7 mouse cellular contexts compared by ENCODE assay signal in genomic region chr13:23622861-23623450, GRCm38 (mm10). TPM values are rescaled to one million over a fixed set of nuclear protein-coding genes. Genes with fewer than 3 reads are reported as not detected.
DNase-seq lines count a peak whose midpoint lies in the region; ATAC-seq and TF ChIP-seq lines count a peak whose summit lies in the region.

No protein-coding gene starts in this region.

- H3K9me3 ChIP-seq in liver, embryonic 11.5 days (ENCODE audit: control insufficient read depth, low read length), result no peaks in the 10 kb centered on the region

- no peak overlapping the region; the same call in 1 of the 2 replicates for H3K27ac ChIP-seq in thymus, adult 2 months (ENCODE audit: control insufficient read depth, insufficient read depth, low read length)
- H3K27ac ChIP-seq in liver, embryonic 11.5 days (ENCODE audit: low read depth, low read length), result peak overlapping the region; percentile 100; the same call in 1 of the 2 replicates

- TF ChIP-seq CTCF in thymus, adult 2 months (IDR thresholded peaks at IDR 0.05; ENCODE audit: borderline replicate concordance, control insufficient read depth, extremely low read depth, insufficient read depth, low read length, poor library complexity), result no peak

- peak overlapping the region; percentile 98 for H3K9ac ChIP-seq in liver, embryonic 11.5 days (ENCODE audit: low read depth, low read length)

- H3K4me1 ChIP-seq in thymus, adult 2 months (replicated peaks; ENCODE audit: control insufficient read depth, insufficient read depth, low read length), result peaks cover 2% of the 10 kb centered on the region; the same call in 1 of the 2 replicates
- peaks cover 11% of the 10 kb centered on the region; the same call in 1 of the 2 replicates for H3K4me1 ChIP-seq in liver, embryonic 11.5 days (replicated peaks; ENCODE audit: control insufficient read depth, insufficient read depth, low read length)

- 27% methylated on average over 7 of the region's 7 CpGs for WGBS in thymus, adult 2 months
- whole genome bisulfite sequencing in liver, embryonic 11.5 days, result 24% methylated on average over 7 of the region's 7 CpGs

- H3K27me3 ChIP-seq in thymus, adult 2 months (ENCODE audit: control insufficient read depth, insufficient read depth, low read length), result no peaks in the 10 kb centered on the region
- H3K27me3 ChIP-seq in liver, embryonic 11.5 days (replicated peaks; ENCODE audit: control insufficient read depth, insufficient read depth, low read length), result no peaks in the 10 kb centered on the region

- peak; percentile 23 for DNase-seq in thymus, adult 2 months
- DNase-seq in thymus, adult 18-20 months, result no peak
- DNase-seq in embryo, embryonic 9.5 days (ENCODE audit: extremely low spot score), result peak; percentile 33
- DNase-seq in heart, postnatal 4 days, result peak; percentile 9
- DNase-seq in liver, embryonic 11.5 days (ENCODE audit: low spot score), result no peak
- peak; percentile 4 for DNase-seq in skeletal muscle tissue, adult 2 months (ENCODE audit: low read depth, low spot score)
- no peak for DNase-seq in urinary bladder, postnatal 10 days (ENCODE audit: low spot score)

- H3K36me3 ChIP-seq in thymus, adult 2 months (ENCODE audit: control insufficient read depth, insufficient read depth, low read length), result no peaks in the 10 kb centered on the region
- H3K36me3 ChIP-seq in liver, embryonic 11.5 days (ENCODE audit: control insufficient read depth, insufficient read depth, low read length), result no peaks in the 10 kb centered on the region

- no peak overlapping the region for H3K4me3 ChIP-seq in thymus, adult 2 months (ENCODE audit: control insufficient read depth, insufficient read depth, low read length)
- H3K4me3 ChIP-seq in liver, embryonic 11.5 days (ENCODE audit: low read depth, low read length), result peak overlapping the region; percentile 68

- H3K4me2 ChIP-seq in liver, embryonic 11.5 days, result peak overlapping the region; percentile 96

- no peak for ATAC-seq in liver, embryonic 11.5 days (replicated peaks; ENCODE audit: low FRiP score)

- no peak for TF ChIP-seq POLR2A in thymus, adult 2 months (IDR thresholded peaks at IDR 0.05; ENCODE audit: control insufficient read depth, extremely low read depth, insufficient read depth, low read length, poor library complexity)

RNA-seq across cellular contexts. Expression of gene Hist1h1e, which starts 0.6 kb away (rescaled TPM):
- 9.4 and 18.5 TPM in 2 replicates for polyA plus RNA-seq in thymus, adult 2 months (2012; rRNA removed)
- total RNA-seq in heart, postnatal 4 days (2021), result 100 to 1,000 TPM; 269 to 306 TPM
- 17.5 and 21.2 TPM in 2 replicates for polyA plus RNA-seq in liver, embryonic 11.5 days (2014; fragmentation: Nextera tagmentation; extraction: Ambion mirVana)

RNA-seq across cellular contexts. Expression of gene Hist1h2be, which starts 2.0 kb away (rescaled TPM):
- 14.4 and 19.9 TPM in 2 replicates for polyA plus RNA-seq in thymus, adult 2 months (2012; rRNA removed)
- 10 to 100 TPM; 38.8 to 42.2 TPM for total RNA-seq in heart, postnatal 4 days (2021)
- 4.4 TPM in 2 replicates for polyA plus RNA-seq in liver, embryonic 11.5 days (2014; fragmentation: Nextera tagmentation; extraction: Ambion mirVana)

RNA-seq across cellular contexts. Expression of gene Hist1h4d, which starts 41.6 kb away (rescaled TPM):
- 115 and 120 TPM in 2 replicates for polyA plus RNA-seq in thymus, adult 2 months (2012; rRNA removed)
- 100 to 1,000 TPM; 322 to 324 TPM for total RNA-seq in heart, postnatal 4 days (2021)
- polyA plus RNA-seq in liver, embryonic 11.5 days (2014; fragmentation: Nextera tagmentation; extraction: Ambion mirVana), result 92.8 and 99.3 TPM in 2 replicates

RNA-seq across cellular contexts. Expression of gene Hist1h3d, which starts 47.4 kb away (rescaled TPM):
- polyA plus RNA-seq in thymus, adult 2 months (2012; rRNA removed), result 161 and 207 TPM in 2 replicates
- 10 to 100 TPM; 52.4 to 58.7 TPM for total RNA-seq in heart, postnatal 4 days (2021)
- polyA plus RNA-seq in liver, embryonic 11.5 days (2014; fragmentation: Nextera tagmentation; extraction: Ambion mirVana), result 7.7 and 8.5 TPM in 2 replicates

RNA-seq across cellular contexts. Expression of gene Hist1h2ad, which starts 48.8 kb away (rescaled TPM):
- 76.8 and 109 TPM in 2 replicates for polyA plus RNA-seq in thymus, adult 2 months (2012; rRNA removed)
- 10 to 100 TPM; 62.5 to 79.1 TPM for total RNA-seq in heart, postnatal 4 days (2021)
- 0.84 and 0.92 TPM in 2 replicates for polyA plus RNA-seq in liver, embryonic 11.5 days (2014; fragmentation: Nextera tagmentation; extraction: Ambion mirVana)

Comparison
In these comparisons a context has a peak if more than half of its experiments do, and no peak if none do; other contexts are left out.
1. DNase-seq: peak in thymus, adult 2 months (single experiment), embryo, embryonic 9.5 days (single experiment), heart, postnatal 4 days (single experiment) and skeletal muscle tissue, adult 2 months (single experiment); none in thymus, adult 18-20 months (0 of 2), liver, embryonic 11.5 days (single experiment) and urinary bladder, postnatal 10 days (single experiment).